In genomic region chr9:35117384-35118295, GRCm38 (mm10) we compare ENCODE assay signal across 8 mouse cellular contexts. TPM values are rescaled to one million over a fixed set of nuclear protein-coding genes. Genes with fewer than 3 reads are reported as not detected.
DNase-seq lines count a peak whose midpoint lies in the region; ATAC-seq lines count a peak whose summit lies in the region.

No protein-coding gene starts in this region.

- H3K9me3 ChIP-seq in forebrain, embryonic 10.5 days = no peaks in the 10 kb centered on the region
- H3K9me3 ChIP-seq in limb, embryonic 12.5 days = no peaks in the 10 kb centered on the region
- H3K9me3 ChIP-seq in midbrain, embryonic 11.5 days (ENCODE audit: control insufficient read depth, low read length) = no peaks in the 10 kb centered on the region

- peak; percentile 44 to 45 for DNase-seq in CD8-positive naive resting alpha-beta T cell, adult 2 months (ENCODE audit: low read depth in 2 of 2, low spot score in 2 of 2)
- DNase-seq in forebrain, embryonic 10.5 days (ENCODE audit: extremely low spot score, low spot score) = peak; percentile 29
- peak; percentile 90 for DNase-seq in midbrain, embryonic 11.5 days (ENCODE audit: low spot score, missing footprints)
- DNase-seq in thymus, postnatal 10 days (ENCODE audit: low spot score in 2 of 2) = peak; percentile 34 to 43
- no peak for DNase-seq in frontal cortex, postnatal 14 days (ENCODE audit: low spot score in 2 of 2)

- WGBS in forebrain, embryonic 10.5 days = 30% methylated on average over 15 of the region's 15 CpGs
- 25% methylated on average over 15 of the region's 15 CpGs for WGBS in limb, embryonic 12.5 days
- 32% methylated on average over 15 of the region's 15 CpGs for WGBS in midbrain, embryonic 11.5 days

- peaks cover 33% of the 10 kb centered on the region for H3K4me1 ChIP-seq in forebrain, embryonic 10.5 days
- H3K4me1 ChIP-seq in limb, embryonic 12.5 days (replicated peaks) = peaks cover 42% of the 10 kb centered on the region
- H3K4me1 ChIP-seq in midbrain, embryonic 11.5 days (ENCODE audit: control insufficient read depth, insufficient read depth, low read length) = peaks cover 5% of the 10 kb centered on the region; the same call in 1 of the 2 replicates

- ATAC-seq in activated CD4-positive, CD25-positive, alpha-beta regulatory T cell, adult 4 months = peak; percentile 70
- ATAC-seq in hematopoietic stem cell, adult 5-6 weeks (replicated peaks in 1 of 2; ENCODE audit: insufficient read depth in 1 of 2, low FRiP score in 2 of 2, low TSS enrichment in 1 of 2, low read depth in 1 of 2, poor library complexity in 2 of 2, severe bottlenecking in 2 of 2) = peak; percentile 39 to 49
- no peak for ATAC-seq in limb, embryonic 12.5 days (ENCODE audit: insufficient number of reproducible peaks, insufficient read depth, low FRiP score, low TSS enrichment, low read depth)
- peak; percentile 6; the same call in 1 of the 2 replicates for ATAC-seq in midbrain, embryonic 11.5 days (ENCODE audit: low FRiP score)

- peak overlapping the region; percentile 95 for H3K27ac ChIP-seq in forebrain, embryonic 10.5 days
- H3K27ac ChIP-seq in limb, embryonic 12.5 days = peak overlapping the region; percentile 93
- no peak overlapping the region for H3K27ac ChIP-seq in midbrain, embryonic 11.5 days (ENCODE audit: low read depth, low read length)

- peak overlapping the region; percentile 83 for H3K9ac ChIP-seq in limb, embryonic 12.5 days (replicated peaks)
- peak overlapping the region; percentile 82 for H3K9ac ChIP-seq in midbrain, embryonic 11.5 days (ENCODE audit: low read length)

- H3K36me3 ChIP-seq in forebrain, embryonic 10.5 days (replicated peaks) = peaks cover 10% of the 10 kb centered on the region; the same call in 1 of the 2 replicates
- H3K36me3 ChIP-seq in limb, embryonic 12.5 days = peaks cover 17% of the 10 kb centered on the region; the same call in 1 of the 2 replicates
- no peaks in the 10 kb centered on the region for H3K36me3 ChIP-seq in midbrain, embryonic 11.5 days (ENCODE audit: control insufficient read depth, insufficient read depth, low read length)

- H3K27me3 ChIP-seq in forebrain, embryonic 10.5 days (ENCODE audit: poor library complexity, severe bottlenecking) = no peaks in the 10 kb centered on the region
- no peaks in the 10 kb centered on the region for H3K27me3 ChIP-seq in limb, embryonic 12.5 days
- no peaks in the 10 kb centered on the region for H3K27me3 ChIP-seq in midbrain, embryonic 11.5 days (ENCODE audit: control insufficient read depth, insufficient read depth, low read length)

- peak overlapping the region; percentile 83 for H3K4me3 ChIP-seq in forebrain, embryonic 10.5 days
- H3K4me3 ChIP-seq in limb, embryonic 12.5 days (replicated peaks) = peak overlapping the region; percentile 79
- peak overlapping the region; percentile 67 for H3K4me3 ChIP-seq in midbrain, embryonic 11.5 days (ENCODE audit: low read depth, low read length)

- peak overlapping the region; percentile 81 for H3K4me2 ChIP-seq in limb, embryonic 12.5 days
- H3K4me2 ChIP-seq in midbrain, embryonic 11.5 days = peak overlapping the region; percentile 83

RNA-seq across cellular contexts. Expression of gene St3gal4, which starts 1.4 kb away (rescaled TPM):
- 10 to 100 TPM; 12.0 to 21.5 TPM for polyA plus RNA-seq in activated CD4-positive, CD25-positive, alpha-beta regulatory T cell, adult 4 months (2017; shearing (Covaris generic))
- polyA plus RNA-seq in forebrain, embryonic 10.5 days (2016; fragmentation: Nextera tagmentation; extraction: Ambion mirVana) = 14.5 and 15.0 TPM in 2 replicates
- 27.1 and 36.1 TPM in 2 replicates for total RNA-seq in hematopoietic stem cell, adult 5-6 weeks (2017)
- polyA plus RNA-seq in limb, embryonic 12.5 days (2016; fragmentation: Nextera tagmentation; extraction: Ambion mirVana) = 29.7 and 30.3 TPM in 2 replicates
- 10.7 and 11.0 TPM in 2 replicates for polyA plus RNA-seq in midbrain, embryonic 11.5 days (2014; fragmentation: Nextera tagmentation; extraction: Ambion mirVana)

RNA-seq across cellular contexts. Expression of gene Dcps, which starts 58.2 kb away (rescaled TPM):
- 10 to 100 TPM; 84.9 to 98.4 TPM for polyA plus RNA-seq in activated CD4-positive, CD25-positive, alpha-beta regulatory T cell, adult 4 months (2017; shearing (Covaris generic))
- polyA plus RNA-seq in forebrain, embryonic 10.5 days (2016; fragmentation: Nextera tagmentation; extraction: Ambion mirVana) = 106 and 113 TPM in 2 replicates
- 48.6 and 56.6 TPM in 2 replicates for total RNA-seq in hematopoietic stem cell, adult 5-6 weeks (2017)
- polyA plus RNA-seq in limb, embryonic 12.5 days (2016; fragmentation: Nextera tagmentation; extraction: Ambion mirVana) = 78.5 and 85.6 TPM in 2 replicates
- 96.8 and 98.0 TPM in 2 replicates for polyA plus RNA-seq in midbrain, embryonic 11.5 days (2014; fragmentation: Nextera tagmentation; extraction: Ambion mirVana)

Comparison
In these comparisons a context has a peak if more than half of its experiments do, and no peak if none do; other contexts are left out.
1. DNase-seq: peak in CD8-positive naive resting alpha-beta T cell, adult 2 months (2 of 2), forebrain, embryonic 10.5 days (single experiment), midbrain, embryonic 11.5 days (single experiment) and thymus, postnatal 10 days (2 of 2); none in frontal cortex, postnatal 14 days (0 of 2).
2. Peak in every context shown above with its lines, with median percentiles within 50 percentile points of each other: H3K4me3 ChIP-seq.